Mouse (Mus musculus) liver (tissue): ENCODE measurements around the gene Vps52.
"Not testable (repeated sequence)": the region's sequence is repeated elsewhere in the genome, so short reads cannot be mapped to it uniquely, and the experiment has no call there.

Experiments used
- DNase-seq: peaks from one replicate; pipeline ENCODE4 v3.0.0-alpha.2; 2020; ENCODE audit warnings: mixed read lengths

Gene Vps52

DNA sequence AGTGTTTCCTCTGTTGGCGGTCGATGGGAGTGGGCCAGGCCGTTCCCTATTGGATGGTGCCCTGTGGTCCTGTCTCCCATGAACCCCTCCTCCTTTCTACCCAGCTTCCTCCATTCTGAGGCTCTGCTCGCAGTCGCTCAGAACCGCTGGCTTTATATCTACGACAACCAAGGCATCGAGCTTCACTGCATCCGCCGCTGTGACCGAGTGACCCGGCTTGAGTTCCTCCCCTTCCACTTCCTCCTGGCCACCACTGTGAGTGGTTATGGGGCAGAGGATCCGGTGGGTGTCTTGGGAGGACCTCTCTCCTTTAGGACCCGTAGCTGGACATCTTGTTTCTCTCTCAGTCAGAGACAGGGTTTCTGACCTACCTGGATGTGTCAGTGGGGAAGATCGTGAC is 12.2 kb upstream of the Vps52 start:
- DNase-seq = no peak

DNA sequence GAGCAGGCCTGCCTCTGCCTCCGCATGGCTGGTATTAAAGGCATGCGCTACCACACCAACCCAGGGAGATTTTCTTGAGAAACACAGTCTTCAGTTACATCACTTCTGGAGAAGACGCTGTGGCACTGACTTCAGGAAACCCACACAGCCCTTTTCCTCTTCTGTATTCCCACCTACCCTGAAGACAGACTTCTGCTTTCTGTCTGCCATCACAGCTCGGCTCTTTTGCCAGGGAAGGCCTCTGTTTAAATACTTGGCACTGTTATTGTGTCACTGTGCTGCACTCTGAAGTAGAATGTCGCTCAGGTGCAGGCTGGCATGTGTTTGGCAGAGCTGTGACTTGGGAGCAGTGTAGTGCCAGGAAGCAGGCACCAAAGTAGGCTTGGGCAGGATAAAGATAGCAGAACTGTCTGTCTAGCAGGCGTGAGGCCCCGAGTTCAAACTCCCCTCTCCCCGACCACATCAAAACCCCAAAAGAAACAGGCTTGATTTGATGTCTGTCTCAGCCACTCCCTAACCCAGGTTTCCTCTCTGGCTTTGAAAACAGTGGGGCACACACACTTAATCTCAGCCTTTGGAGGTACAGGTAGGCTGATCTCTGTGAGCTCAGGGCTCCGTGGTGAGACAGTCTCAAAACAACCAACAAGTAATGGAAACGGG is 8.1 kb upstream of the Vps52 start:
- no peak for DNase-seq

DNA sequence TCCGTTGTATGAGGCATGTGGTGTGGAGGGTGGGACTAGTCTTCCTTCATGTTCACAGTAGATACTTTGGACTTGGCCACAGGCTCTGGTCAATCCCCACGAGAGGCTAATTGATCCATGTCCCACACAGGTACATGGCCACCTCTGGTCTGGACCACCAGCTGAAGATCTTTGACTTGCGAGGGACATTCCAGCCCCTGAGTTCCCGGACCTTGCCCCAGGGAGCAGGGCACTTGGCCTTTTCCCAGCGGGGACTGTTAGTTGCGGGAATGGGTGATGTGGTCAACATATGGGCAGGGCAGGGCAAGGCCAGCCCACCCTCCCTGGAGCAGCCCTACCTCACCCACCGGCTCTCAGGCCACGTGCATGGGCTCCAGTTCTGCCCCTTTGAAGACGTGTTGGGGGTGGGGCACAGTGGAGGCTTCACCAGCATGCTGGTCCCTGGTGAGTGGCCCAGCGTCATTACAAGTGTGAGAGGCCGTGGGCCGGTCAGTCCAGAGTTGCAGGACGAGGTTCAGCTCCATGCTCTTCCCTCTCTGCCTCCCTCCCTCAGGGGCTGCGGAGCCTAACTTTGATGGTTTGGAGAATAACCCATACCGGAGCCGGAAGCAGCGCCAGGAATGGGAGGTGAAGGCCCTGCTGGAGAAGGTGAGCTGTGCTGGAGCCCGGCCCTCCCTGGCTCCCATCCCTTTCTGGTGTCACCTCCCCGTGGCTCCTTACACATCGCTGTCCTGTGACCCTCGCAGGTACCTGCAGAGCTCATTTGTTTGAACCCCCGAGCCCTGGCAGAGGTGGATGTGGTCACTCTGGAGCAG is 7.3 kb upstream of the Vps52 start:
- no peak for DNase-seq

DNA sequence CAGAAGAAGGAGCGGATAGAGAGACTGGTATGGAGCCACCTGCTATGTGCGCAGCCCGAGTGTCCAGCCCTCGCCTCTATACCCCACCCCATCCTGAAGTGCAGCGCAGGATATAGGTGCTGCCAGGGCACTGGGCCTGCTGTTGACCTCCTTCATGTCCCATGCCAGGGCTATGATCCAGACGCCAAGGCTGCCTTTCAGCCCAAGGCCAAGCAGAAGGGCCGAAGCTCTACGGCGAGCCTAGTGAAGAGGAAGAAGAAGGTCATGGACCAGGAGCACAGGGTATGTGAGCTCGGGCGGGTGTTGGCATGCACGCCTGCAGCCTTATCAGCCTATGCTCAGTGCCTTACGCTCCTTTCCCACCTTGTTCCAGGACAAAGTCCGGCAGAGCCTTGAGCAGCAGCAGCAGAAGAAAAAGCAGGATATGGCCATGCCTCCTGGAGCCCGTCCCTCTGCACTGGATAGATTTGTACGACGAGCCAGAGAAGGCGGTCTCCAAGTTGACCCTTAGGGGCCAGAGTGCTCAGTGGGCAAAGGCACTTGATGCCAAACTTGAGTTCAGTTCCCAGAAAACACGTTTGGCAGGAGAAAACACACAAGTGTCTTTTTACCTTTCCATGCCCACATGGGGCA is 6.6 kb upstream of the Vps52 start:
- no peak for DNase-seq

DNA sequence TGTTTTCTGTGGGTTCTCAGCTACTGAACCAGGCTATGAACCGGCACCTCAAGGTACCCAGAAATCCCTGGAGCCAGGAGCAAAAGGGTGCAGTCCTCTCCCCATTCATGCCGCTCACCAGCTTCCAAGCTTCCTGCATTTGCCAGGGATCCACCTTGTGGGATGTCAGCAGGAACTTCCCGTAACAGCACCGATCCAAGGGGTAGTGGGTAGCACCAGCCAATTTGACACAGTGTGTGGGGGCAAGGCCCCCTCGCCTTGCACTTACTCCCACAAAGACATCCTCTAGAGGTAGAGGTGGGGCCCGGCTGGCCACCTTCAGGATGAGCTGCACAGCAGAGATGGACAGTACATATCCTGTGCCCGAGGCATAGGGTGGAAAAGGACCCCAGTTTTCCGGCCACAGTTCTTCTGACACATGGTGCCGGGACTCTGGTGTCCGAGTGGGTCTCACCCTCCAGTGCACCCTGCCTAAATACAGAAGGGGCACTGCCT is 5.4 kb upstream of the Vps52 start:
- DNase-seq = no peak

DNA sequence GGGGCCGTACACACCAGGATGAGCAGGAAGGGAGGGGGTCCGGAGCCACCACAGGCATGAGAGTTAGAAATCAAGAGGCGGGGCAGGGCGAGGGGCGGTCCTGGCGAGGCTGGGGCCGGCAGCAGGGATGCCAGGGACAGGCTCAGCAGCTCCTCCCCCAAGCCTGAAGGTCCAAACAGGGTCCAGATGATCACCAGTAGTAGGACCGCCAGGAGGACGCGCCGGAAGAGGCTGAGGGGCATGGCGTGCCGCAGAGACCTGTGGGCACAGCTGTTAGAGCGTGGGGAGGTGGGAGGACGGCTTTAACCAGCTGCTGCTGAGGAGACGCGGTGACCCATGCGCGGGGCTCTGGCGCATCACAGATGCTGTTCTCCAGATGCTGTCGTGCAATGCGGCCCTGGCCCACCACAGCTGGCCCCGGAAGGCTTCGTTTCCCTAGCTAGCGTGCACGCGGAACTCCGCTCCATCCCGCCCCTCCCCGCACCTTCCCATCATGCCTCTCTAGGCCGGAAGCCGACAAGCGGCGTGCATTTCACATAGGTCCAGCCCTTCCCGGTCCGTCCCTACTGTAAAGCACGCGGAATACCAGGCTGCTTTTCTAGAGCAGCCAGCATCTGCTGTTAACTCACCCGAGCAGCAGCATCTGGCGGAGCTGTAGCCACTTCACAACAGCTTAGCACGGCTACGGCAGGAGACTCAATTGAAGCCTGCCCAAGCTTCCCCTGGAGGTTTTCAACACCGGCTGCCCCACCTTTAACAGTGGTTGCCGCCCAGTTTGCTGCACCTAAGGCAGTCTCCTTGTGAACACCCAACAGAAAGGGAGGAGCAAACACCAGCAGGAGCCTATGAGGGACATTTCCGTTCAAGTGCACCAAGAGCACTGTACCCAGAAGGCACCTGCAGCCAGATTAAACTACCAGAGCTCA is 4.3 kb upstream of the Vps52 start, which contains the start of gene B3galt4:
B3galt4 (minus strand) TSS at position 468 of the 926 bp plus-strand sequence.
- DNase-seq = peak; percentile 87

DNA sequence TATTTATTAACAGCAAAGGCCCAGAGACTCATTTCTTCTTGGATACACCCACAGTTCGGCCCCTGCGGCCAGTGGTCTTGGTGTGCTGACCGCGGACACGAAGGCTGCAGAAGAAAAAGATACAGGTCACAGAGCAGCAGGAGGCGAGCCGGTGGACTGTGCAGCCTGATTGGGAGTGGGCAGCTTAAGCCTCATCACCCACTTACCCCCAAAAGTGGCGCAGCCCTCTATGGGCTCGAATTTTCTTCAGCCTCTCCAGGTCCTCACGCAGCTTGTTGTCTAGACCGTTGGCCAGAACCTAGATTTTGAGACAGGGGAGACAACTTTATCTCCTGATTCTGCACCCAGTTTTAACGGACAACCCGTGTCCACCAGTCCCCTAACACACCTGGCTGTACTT is 3.6 kb upstream of the Vps52 start:
- DNase-seq = not testable (repeated sequence)

DNA sequence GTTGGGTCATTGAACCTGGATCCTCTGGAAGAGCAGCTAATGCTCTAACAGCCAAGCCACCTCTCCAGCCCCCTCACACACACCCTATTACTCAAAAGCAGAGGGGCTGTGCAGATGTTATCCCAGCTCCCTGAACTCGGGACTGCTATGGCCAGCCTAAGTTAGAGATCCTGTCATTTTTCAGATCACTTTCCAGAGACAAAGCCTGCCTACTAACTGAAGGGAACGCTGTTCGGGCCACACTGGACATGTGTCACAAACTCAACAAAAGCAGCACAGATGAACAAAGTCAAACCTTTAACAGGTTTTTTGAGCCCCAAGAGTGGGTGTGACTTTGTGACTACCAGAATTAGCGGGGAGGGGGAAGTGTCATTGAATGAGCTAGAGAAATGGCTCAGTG is 2.7 kb upstream of the Vps52 start:
- DNase-seq = no peak

DNA sequence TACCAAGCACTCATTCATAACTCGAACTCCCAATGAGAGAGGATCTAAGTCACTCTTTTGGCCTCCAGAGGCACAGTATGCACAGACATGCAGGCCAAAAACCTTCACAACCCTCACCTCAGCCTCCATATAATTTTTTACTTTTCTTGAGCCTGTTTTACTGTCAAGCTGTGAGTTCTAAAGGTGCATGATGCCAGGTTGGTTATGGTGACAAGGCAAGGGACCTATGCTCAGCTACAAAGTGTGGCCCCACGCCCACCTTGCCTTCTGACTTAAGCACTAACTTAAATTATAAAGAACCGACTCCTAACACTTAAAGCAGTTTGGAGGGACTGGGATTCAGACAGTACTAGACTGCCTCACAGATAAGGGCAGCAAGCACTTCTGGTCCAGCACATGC is 2.3 kb upstream of the Vps52 start:
- DNase-seq = no peak

DNA sequence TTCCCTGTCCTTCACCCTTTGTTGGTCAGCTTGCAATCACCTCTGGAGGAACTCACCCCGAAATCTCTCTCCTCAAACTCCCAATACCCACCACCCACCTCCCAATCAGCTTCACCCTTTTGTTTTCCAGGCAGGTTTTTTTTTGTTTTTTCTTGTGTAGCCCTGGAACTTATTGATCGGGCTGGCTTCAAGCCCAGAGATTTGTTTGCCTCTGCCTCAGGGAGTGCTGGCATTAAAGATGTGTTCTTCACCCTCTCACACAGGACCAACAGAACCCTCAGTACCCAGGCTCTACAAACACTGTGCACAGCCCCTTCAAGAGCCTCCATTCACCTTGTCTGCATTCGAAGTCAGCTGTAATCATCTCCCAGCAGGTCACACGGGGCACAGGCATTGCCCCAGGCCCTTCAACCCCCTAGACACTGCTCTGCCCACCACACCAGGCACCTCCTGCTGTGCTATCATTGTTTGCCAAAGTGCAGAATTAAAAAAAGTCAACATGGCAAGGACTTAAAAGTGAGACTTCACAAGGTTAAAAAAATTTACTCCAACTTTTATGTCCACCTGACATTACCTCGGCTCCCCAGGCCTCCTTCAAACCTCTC is 1.5 kb upstream of the Vps52 start:
- DNase-seq = no peak

DNA sequence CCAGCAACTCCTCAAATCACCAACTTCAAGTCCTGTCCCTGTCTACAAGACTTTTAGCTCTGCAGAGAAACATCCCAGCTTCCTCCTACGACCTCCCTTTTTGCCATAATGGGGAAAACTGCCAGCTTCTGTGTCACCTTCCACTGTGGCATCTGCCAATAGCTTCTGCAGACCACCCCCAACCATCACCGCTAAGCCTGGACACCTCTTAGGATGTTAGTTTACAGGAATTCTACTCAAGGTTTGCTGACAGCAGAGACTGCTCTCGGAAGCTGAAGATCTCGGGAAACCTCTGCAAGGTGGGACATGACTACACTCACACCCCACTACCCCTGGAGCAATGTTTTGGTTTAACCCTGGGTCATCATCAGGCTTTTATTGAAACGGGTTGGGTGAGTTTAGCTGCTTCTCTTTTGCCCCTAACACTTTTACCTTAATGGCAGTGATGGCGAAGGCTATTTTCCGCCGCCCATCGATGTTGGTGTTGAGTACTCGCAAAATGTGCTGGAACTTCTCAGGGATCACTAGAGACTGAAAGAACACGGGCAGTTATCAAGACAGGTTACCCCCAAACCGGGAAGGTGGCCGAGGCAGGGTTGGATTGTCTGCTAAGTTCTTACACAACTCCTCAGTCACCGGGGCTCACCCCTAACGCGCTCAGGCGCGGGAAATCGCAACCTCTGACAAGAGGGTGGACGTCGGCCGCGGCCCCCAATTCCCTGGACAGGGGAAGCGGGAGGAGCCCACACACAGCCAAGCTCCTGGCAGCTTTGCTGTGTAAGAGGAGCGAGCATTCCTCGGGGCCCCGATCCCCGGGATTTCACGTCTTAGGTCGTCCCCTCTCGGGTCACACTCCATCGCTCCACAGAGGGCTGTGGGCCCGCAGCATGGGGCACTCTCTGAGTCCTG is 712 bp upstream of the Vps52 start:
- DNase-seq = peak; percentile 46

DNA sequence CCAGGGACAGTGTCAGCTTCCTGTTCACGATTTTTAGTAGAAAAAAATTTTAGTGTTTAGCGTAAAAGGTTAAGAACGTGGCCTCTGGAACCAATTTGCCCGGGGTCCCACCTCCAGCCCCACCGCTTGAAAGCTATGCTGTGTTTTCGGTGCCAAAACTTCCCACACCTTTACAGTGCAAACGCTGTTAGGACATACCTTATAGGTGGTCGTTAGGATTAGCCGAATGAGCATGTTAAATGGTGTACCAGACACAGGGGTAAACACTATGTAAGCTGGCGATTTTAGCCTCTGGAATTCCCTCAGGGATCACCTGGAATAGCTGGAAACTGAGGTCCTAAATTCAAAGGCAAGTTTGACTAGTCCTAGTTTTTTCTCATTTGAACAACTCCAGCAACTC is 724 bp downstream of the Vps52 start:
- no peak for DNase-seq

DNA sequence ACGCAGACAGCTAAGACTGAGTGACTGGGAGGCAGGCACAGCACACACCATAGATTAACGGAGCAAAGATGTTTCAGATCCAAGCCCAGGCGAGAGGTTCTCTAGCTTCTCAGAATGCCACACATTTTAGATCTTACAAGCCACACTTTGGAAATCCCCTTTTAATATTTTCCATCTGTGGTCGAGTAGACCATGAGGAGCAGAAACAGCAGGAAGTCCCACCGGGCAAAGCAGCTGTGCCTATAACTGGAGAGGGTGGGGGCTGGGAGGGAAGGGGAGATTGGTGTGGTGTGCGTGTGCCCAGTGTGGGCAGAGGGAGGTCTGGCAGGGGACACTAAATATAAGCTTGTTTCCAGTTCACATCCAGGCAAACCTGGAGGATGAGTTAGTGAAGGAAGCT is 1.9 kb downstream of the Vps52 start:
- no peak for DNase-seq

DNA sequence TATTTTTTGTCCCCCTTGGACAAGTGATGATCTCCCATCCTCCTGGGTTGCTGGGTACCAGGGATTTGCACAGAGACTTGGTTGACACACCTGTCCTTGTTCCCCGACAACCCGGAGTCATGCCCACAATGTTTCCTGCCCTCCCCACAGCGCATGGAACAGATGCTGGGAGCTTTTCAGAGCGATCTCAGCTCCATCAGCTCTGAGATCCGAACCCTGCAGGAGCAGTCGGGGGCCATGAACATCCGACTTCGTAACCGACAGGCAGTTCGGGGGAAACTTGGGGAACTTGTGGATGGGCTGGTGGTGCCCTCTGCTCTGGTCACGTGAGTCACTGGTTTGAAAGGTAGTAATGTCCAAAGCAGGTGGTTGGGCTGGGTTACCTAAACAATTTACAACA is 2.8 kb downstream of the Vps52 start:
- no peak for DNase-seq

DNA sequence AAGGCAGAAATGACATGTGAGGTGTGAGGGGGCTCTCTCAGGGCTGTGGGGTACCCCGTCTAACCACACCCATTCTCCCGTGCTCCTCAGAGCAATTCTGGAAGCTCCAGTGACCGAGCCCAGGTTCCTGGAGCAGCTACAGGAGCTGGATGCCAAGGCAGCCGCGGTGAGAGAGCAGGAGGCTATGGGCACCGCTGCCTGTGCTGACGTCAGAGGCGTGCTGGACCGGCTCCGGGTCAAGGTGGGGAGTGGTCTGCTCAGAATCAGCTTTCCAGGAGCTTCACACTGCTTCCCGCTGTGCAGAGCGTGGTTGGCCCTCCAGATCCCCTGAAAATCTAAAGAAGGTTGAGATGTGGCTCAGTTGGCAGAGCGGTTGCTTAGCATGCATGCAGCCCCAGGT is 3.5 kb downstream of the Vps52 start:
- no peak for DNase-seq

DNA sequence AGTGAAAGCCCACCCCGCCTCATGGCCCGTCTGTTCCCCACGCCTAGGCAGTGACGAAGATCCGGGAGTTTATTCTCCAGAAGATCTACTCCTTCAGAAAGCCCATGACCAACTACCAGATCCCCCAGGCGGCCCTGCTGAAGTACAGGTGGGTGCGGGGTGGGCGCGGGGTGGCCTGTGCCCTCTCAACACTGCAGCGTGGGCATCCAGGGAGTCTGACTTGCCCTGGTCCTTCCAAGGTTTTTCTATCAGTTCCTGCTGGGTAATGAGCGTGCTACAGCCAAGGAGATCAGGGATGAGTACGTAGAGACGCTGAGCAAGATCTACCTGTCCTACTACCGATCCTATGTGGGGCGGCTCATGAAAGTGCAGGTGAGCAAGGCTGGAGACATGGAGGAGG is 4.3 kb downstream of the Vps52 start:
- no peak for DNase-seq

DNA sequence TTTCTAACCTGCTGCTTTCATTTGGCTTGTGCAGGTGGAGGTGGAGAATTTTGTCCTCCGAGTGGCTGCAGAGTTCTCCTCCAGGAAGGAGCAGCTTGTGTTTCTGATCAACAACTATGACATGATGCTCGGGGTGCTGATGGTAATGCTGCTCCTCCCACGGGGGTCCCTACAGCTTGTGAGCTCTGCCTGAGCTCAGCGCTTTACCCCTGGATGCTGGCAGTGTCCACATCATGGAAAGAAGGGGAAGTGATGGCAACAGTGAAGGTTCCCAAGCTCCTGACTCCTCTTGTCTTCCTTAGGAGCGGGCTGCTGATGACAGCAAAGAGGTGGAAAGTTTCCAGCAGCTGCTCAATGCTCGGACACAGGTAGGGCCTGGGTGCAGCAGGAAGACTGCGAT is 7.3 kb downstream of the Vps52 start:
- no peak for DNase-seq

DNA sequence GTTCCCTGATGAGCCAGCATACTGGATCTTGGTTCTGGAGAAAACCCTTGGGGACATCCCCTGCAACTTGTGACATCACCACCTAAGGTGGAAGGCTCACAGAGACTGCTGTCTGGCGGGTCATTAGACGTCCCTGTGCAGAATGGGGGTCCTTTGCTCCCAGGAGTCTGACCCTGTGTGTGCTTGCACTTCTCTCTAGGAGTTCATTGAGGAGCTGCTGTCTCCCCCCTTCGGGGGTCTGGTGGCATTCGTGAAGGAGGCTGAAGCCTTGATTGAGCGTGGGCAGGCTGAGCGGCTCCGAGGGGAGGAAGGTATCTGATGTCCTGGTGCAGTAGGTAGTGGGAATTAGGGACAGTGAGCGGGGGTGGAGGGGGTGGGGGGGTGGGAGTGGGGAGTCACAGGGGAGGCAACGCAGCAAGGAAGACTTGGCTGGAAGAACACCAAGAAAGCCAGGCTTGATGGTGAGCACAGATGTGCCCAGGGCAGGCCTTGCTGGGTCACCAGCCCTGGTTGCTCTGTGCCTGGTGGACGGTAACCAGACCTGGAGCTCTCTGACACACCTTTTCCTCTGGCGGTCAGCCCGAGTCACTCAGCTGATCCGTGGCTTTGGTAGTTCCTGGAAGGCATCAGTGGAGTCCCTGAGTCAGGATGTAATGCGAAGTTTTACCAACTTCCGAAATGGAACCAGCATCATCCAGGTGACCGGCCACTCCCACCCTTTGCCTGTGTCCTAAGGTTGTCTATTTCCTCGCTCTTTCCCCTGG is 9.7 kb downstream of the Vps52 start:
- no peak for DNase-seq

DNA sequence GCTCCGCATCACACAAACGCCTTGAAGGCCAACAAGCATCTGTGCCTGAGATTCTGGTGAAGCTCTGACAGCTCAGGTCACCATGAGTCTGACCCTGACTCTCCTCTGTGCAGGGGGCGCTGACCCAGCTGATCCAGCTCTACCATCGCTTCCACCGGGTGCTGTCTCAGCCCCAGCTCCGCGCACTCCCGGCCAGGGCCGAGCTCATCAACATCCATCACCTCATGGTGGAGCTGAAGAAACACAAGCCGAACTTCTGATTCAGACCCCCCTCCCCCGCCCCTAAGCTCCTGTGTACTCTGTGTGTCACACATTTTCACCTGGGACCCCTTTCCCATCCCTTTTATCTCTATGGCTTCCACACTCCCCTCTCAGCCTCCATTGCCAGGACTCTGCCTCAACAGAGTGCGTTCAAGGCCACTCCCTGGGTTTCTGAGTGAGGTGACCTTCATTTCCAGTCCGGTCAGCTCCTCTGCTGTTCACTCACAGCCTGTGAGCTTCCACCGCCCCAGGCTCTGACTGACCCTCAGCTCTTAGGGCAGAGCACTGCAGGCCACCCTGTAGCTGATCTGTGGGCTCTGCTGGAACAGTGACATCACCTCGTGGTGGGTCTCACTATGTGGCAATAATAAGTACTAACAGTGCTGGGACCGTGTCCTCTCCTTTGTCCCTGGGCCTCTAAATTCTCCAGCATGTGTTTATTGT is 10.4 kb downstream of the Vps52 start:
- DNase-seq = no peak

DNA sequence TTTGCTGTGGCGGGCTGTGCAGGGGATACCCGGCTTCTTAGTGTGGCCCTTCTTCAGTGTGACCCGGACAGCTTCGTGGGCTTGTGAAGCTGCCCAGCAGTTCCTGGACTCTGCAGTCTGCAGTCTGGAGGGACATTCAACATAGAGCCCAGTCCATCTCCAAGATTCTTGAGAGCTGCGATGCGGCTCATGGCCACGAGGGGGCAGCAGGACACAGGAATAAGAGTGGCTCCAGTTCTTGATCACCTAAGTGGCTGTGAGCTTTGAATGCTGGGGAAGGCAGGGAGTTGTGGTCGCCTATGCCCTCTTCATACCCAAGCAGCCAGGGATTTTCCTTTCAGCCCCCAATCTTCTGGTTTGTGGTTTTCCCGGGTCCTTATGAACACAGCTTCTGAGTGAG is 12.9 kb downstream of the Vps52 start:
- peak; percentile 86 for DNase-seq
